Mouse (Mus musculus) small intestine, adult 2 months (tissue): ENCODE results near the gene Prdm16. TPM values are rescaled to one million over a fixed set of nuclear protein-coding genes. Genes with fewer than 3 reads are reported as not detected.
A peak's percentile ranks its signal among the peaks of the same experiment; 100 is the strongest.

Experiments
- H3K27ac ChIP-seq: fragments of 200-500 bp; 2 replicates; pipeline ENCODE4 v1.5.1; 2012; ENCODE audit warnings: low read depth, low read length, control low read depth, inconsistent platforms; ENCODE audit not compliant: insufficient read depth
- H3K27me3 ChIP-seq: fragments of 200-500 bp; 2 replicates; pipeline ENCODE4 v1.6.1; 2012; ENCODE audit warnings: mild to moderate bottlenecking, moderate library complexity, low read length, inconsistent platforms; ENCODE audit not compliant: control insufficient read depth, insufficient read depth
- H3K36me3 ChIP-seq: fragments of 200-500 bp; 2 replicates; pipeline ENCODE4 v1.6.1; 2012; ENCODE audit warnings: mild to moderate bottlenecking, low read length, control low read depth, inconsistent platforms; ENCODE audit not compliant: control insufficient read depth, insufficient read depth
- H3K4me1 ChIP-seq: fragments of 200-500 bp; 2 replicates; pipeline ENCODE4 v1.6.1; 2012; ENCODE audit warnings: low read length, inconsistent platforms, mixed read lengths; ENCODE audit not compliant: control insufficient read depth, insufficient read depth, insufficient read length
- H3K4me3 ChIP-seq: fragments of 200-500 bp; 2 replicates; pipeline ENCODE4 v1.5.1; 2012; ENCODE audit warnings: low read depth, mild to moderate bottlenecking, control low read depth, inconsistent platforms, low read length, moderate library complexity
- CTCF ChIP-seq: fragments of 200-500 bp; IDR thresholded peaks from 2 replicates; pipeline ENCODE4 v1.5.1; 2012; ENCODE audit warnings: low read depth, mild to moderate bottlenecking, control low read depth, inconsistent platforms, low read length, moderate library complexity, mixed read lengths; ENCODE audit not compliant: insufficient replicate concordance, insufficient read length; ENCODE audit errors: extremely low read depth
- POLR2A ChIP-seq: fragments of 200-500 bp; IDR thresholded peaks from 2 replicates; pipeline ENCODE4 v1.6.1; 2012; ENCODE audit warnings: low read depth, mild to moderate bottlenecking, control low read depth, inconsistent platforms, low read length, moderate library complexity
- WGBS: fragments of 180-500 bp; shearing (Covaris S2); methylation state at CpG from one replicate; pipeline ENCODE4 v1.1.7; 2018; 5-methylcytosine and 5-hydroxymethylcytosine counted together
- polyA plus RNA-seq: library from polyadenylated mRNA; depleted of rRNA; stranded (reverse); fragments of >200 nt; gene quantifications from 2 replicates; pipeline ENCODE4 v1.2.3, GENCODE M21; 2012

Prdm16 gene
- polyA plus RNA-seq, 1 experiment = 4.9 TPM

DNA sequence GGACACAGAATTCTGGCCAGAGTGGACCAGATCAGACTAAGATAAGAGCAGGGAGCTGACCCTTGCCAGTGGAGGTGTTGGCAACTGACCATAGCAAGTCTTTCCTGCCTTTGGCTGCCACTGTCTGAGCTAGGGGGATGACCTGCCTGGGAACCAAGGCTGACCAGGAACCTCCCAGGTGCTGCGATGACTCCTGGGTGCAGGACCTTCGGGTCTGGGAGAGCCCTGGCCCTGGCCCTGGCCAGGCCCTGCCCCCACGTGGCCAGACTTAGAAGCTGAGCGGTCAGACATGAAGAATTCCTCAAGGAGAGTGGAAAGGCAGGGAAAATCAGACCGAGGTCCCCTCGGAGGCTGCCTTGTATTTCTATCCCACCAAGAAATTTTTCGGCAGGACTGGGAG is 2.5 kb upstream of the Prdm16 start:
- Histone ChIP-seq H3K27me3 (peaks cover 23% of the 10 kb centered on the region), H3K27ac (no peak overlapping the region), H3K4me3 (no peak overlapping the region), H3K4me1 (no peaks in the 10 kb centered on the region), H3K36me3 (no peaks in the 10 kb centered on the region)
- WGBS = 47% methylated on average over 7 of the region's 7 CpGs
- TF ChIP-seq CTCF (no peak), POLR2A (no peak)

DNA sequence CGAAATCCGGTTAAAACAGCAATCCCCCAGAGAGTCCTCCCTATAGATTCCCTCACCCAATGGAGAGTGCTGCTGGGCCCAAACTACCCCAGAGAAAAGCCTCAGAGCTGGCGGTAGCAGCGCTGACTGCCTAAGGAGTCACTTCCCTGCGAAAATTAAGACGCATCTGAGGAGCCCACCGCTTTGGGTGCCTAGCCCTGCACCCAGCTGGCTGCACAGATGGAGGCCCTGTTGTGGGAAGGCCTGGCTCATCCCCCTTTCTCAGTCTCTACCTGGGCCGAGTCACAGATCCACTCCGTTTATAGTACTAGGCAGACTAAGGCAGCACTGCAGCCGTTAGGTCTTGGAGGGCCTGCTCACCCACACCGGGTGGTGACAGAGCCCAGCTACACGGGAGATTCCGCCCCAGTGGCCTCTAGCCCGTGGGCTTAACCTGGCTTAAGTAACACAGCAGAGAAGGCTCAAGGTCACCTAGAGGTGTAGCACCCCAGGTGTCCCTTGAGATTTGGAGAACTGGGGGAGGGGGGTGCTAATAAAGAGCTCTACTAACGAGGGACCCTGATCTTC is 1.7 kb upstream of the Prdm16 start:
- Histone ChIP-seq H3K4me3 (peak overlapping the region; percentile 71), H3K27me3 (peaks cover 18% of the 10 kb centered on the region), H3K4me1 (no peaks in the 10 kb centered on the region), H3K36me3 (no peaks in the 10 kb centered on the region), H3K27ac (no peak overlapping the region)
- 28% methylated on average over 15 of the region's 15 CpGs for WGBS
- TF ChIP-seq POLR2A = no peak

DNA sequence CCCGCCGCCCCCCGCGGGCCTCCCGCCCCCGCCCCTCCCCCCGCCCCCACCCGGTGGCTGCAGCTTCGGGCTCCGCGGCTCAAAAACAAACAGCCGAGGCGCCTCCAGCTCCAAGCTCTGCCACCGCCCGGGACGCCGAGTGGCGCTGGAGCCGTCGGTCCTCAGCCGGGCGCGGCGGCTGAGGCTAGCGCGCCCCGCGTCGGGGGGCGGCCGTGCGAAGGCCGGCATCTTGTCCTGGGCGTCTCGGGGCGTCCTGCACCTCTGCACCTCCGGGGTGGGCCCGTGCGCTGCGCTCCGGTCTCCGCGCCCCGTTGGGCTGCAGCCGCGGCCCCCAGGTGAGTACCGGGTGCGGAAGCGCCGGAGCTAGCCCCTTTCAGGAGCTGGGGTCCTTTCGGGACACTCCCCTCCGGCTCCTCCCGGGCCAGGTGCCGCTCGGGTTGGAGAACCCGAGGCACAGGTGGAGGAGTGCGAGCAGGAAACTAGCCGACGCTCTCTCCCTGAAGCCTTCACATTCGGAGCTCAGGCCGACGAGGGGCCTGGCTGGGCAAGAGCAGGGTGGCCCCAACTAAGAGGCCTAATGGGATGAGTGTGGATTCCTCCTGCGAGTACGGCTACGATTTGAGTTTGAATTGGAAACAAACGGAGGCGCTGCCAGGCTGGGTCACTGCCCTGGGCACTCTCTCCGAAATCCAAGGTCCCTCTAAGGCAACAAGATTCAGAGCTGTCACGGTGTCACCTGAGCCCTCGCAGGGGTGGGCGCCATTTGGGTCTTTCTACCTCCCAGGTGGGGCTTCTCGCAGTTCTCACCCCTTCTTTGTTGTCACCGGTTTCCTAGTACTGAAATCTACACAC is 1.0 kb upstream of the Prdm16 start:
- WGBS = 2% methylated on average over 66 of the region's 73 CpGs
- Histone ChIP-seq H3K4me1 (0 out of 2 replicates have a peak, but pooled peaks cover 2% of the 10 kb centered on the region), H3K27me3 (peaks cover 15% of the 10 kb centered on the region), H3K4me3 (peak overlapping the region; percentile 71), H3K36me3 (no peaks in the 10 kb centered on the region), H3K27ac (no peak overlapping the region)
- no peak for TF ChIP-seq POLR2A
- TF ChIP-seq CTCF = no peak

GRCm38 (mm10) chr4:154636053-154636433 is 630 bp downstream of the Prdm16 start:
- Histone ChIP-seq H3K36me3 (no peaks in the 10 kb centered on the region), H3K27me3 (peaks cover 14% of the 10 kb centered on the region), H3K4me3 (peak overlapping the region; percentile 91), H3K27ac (0 out of 2 replicates have a peak overlapping the region, but pooled peaks have one; percentile 23), H3K4me1 (peaks cover 2% of the 10 kb centered on the region; the same call in 1 of the 2 replicates)
- WGBS = under 1% methylated on average over 25 of the region's 30 CpGs
- TF ChIP-seq CTCF = no peak

DNA sequence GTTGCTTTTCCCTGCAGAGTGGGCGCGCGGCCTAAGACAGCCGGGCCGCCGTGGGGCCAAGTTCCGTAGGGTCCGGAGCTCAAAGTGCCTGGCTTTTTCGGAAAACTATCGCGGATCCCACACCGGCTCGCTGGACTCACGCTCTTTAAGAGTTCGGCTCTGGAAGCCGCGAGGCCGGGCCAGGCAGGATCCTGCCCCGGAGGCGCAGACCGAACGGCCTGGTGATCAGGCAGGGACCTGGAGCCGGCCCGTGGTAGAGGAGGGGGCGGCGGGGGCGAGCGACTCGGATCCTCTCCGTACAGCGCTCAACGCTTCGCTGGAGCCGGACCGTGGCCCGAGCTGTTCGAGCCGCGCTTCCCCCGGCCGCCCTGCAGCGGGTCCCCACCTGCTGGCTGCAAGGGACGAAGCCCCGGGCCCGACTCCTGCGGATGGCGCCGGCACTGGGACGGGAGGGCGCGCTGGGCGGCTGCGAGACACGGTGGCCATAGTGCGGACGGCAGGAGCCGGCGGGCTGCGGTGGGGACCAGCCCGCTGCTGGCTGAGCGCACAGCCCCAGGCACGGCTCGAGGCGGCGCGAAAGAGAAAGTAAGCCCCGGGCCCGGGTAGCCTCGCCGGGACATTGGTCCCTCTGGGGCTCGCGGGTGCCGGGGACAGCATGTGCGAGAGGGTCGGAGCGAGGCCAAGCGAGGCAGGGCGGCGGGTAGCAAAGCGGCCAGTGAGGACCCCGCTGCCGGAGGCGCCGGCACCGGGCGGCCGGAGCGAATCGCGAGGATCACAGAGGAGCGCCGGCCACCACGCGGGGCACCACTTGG is 1.2 kb downstream of the Prdm16 start:
- TF ChIP-seq POLR2A (no peak), CTCF (no peak)
- Histone ChIP-seq H3K27me3 (peaks cover 14% of the 10 kb centered on the region), H3K4me1 (peaks cover 5% of the 10 kb centered on the region; the same call in 1 of the 2 replicates), H3K36me3 (no peaks in the 10 kb centered on the region), H3K4me3 (peak overlapping the region; percentile 91), H3K27ac (peak overlapping the region; percentile 23; the same call in 1 of the 2 replicates)
- WGBS = under 1% methylated on average over 94 of the region's 94 CpGs

DNA sequence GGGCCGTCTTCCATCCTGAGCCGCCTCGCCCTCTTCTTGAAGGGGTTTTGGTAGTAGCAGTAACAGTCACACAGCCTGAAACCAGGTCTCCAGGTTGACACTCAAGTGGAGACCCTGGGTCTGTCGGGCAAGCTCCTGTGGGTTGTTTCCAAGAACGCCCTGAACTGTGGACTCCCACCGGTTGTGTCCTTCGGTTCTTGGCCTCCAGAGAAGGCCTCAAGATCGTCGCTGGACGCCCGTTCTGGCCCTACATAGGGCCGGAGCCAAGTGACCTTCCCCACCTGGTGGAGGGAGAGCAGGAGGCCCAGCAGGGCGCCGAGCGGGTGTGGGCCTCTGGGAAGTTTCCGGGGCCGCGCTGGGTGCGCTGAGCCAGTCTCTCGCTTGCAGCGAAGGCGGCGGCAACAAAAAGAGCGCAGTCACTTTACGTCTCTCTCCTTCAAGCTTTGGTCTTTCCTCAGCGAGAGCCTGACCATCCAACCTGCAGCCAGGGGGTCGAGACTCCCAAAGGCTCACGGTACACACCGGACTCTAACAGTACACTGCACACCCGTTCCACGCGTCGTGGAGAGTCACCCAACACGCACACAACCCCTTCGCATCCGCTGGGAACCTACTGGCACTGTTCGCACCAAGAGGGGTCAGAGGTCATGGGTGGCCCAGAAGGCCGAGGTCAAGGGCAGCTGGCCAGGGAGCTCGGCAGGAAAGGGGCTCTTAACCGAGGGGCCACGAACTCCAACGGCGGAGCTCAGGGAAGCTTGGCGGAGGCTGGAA is 2.0 kb downstream of the Prdm16 start:
- Histone ChIP-seq H3K36me3 (no peaks in the 10 kb centered on the region), H3K27ac (peak overlapping the region; percentile 12; the same call in 1 of the 2 replicates), H3K4me1 (peaks cover 5% of the 10 kb centered on the region; the same call in 1 of the 2 replicates), H3K27me3 (peaks cover 12% of the 10 kb centered on the region), H3K4me3 (peak overlapping the region; percentile 91)
- TF ChIP-seq POLR2A (no peak), CTCF (no peak)
- 28% methylated on average over 44 of the region's 44 CpGs for WGBS
